Mouse (Mus musculus) forebrain, embryonic 11.5 days (tissue): ENCODE measurements at regions not wholly inside any gene's neighbourhood (a gene's known extent, or its start where the extent isn't known, plus 50 kb on each side); places are given as distances from the start of the nearest gene placed in this dataset.
A peak's percentile ranks its signal among the peaks of the same experiment; 100 is the strongest.
"Not testable (repeated sequence)": the region's sequence is repeated elsewhere in the genome, so short reads cannot be mapped to it uniquely, and the experiment has no call there.

Experiments
- ATAC-seq: fragments of 200-750 bp; cut with Nextera tagmentation; replicated peaks from 2 replicates; pipeline ENCODE4 v1.8.0; 2017; ENCODE audit warnings: moderate TSS enrichment; ENCODE audit not compliant: low FRiP score
- DNase-seq: peaks from one replicate; pipeline ENCODE4 v3.0.0-alpha.2; 2017; ENCODE audit warnings: low spot score
- H3K27ac ChIP-seq: fragments of 300-500 bp; sonication (generic); 2 replicates; pipeline ENCODE4 v1.5.1; 2014; ENCODE audit warnings: low read depth, low read length
- H3K27me3 ChIP-seq: fragments of 300-500 bp; sonication (generic); 2 replicates; pipeline ENCODE4 v1.6.1; 2014; ENCODE audit warnings: mild to moderate bottlenecking, low read length, mixed read lengths; ENCODE audit not compliant: control insufficient read depth, insufficient read depth
- H3K36me3 ChIP-seq: fragments of 300-500 bp; sonication (generic); 2 replicates; pipeline ENCODE4 v1.6.1; 2014; ENCODE audit warnings: mild to moderate bottlenecking, low read length, moderate library complexity, mixed read lengths; ENCODE audit not compliant: control insufficient read depth, insufficient read depth
- H3K4me1 ChIP-seq: fragments of 300-500 bp; sonication (generic); replicated peaks from 2 replicates; pipeline ENCODE4 v1.6.1; 2014; ENCODE audit warnings: low read length, mixed read lengths; ENCODE audit not compliant: control insufficient read depth, insufficient read depth
- H3K4me2 ChIP-seq: fragments of 300-500 bp; sonication (generic); 2 replicates; pipeline ENCODE4 v1.6.1; 2014; ENCODE audit warnings: low read depth, mild to moderate bottlenecking, low read length, moderate library complexity, mixed read lengths; ENCODE audit not compliant: severe bottlenecking
- H3K4me3 ChIP-seq: fragments of 300-500 bp; sonication (generic); 2 replicates; pipeline ENCODE4 v1.5.1; 2014; ENCODE audit warnings: low read depth, low read length
- H3K9ac ChIP-seq: fragments of 300-500 bp; sonication (generic); 2 replicates; pipeline ENCODE4 v1.6.1; 2014; ENCODE audit warnings: low read length
- H3K9me3 ChIP-seq: fragments of 300-500 bp; sonication (generic); 2 replicates; pipeline ENCODE4 v1.6.1; 2016; ENCODE audit warnings: low read length, mixed read lengths; ENCODE audit not compliant: control insufficient read depth
- WGBS: fragments of 180-500 bp; shearing (Covaris S2); extraction: QIAGEN DNeasy Blood & Tissue Kit; methylation state at CpG from one replicate; pipeline ENCODE4 v1.1.7; 2014; 5-methylcytosine and 5-hydroxymethylcytosine counted together

- Histone ChIP-seq H3K36me3 (no peaks in the 10 kb centered on the region), H3K4me1 (no peaks in the 10 kb centered on the region), H3K4me3 (no peak overlapping the region), H3K4me2 (no peak overlapping the region), H3K9me3 (no peaks in the 10 kb centered on the region), H3K27ac (no peak overlapping the region), H3K27me3 (no peaks in the 10 kb centered on the region), H3K9ac (no peak overlapping the region)
- DNase-seq (no peak), ATAC-seq (no peak)
- WGBS = 52% methylated on average over 3 of the region's 3 CpGs
Measured at GRCm38 (mm10) chr3:111402135-111402534, 1151.3 kb upstream of the Prmt6 start.

- Histone ChIP-seq H3K9ac (no peak overlapping the region), H3K9me3 (no peaks in the 10 kb centered on the region), H3K27ac (no peak overlapping the region), H3K4me3 (no peak overlapping the region), H3K27me3 (no peaks in the 10 kb centered on the region), H3K36me3 (no peaks in the 10 kb centered on the region), H3K4me1 (no peaks in the 10 kb centered on the region), H3K4me2 (no peak overlapping the region)
- DNase-seq = no peak
- ATAC-seq = peak; percentile 83
Measured at GRCm38 (mm10) chr3:111393127-111393526, 1142.3 kb upstream of the Prmt6 start.

GRCm38 (mm10) chr3:111392713-111393112, 1141.9 kb upstream of the Prmt6 start:
- not testable (repeated sequence) for DNase-seq, H3K4me2 ChIP-seq, H3K27ac ChIP-seq, H3K36me3 ChIP-seq, H3K9ac ChIP-seq, H3K9me3 ChIP-seq, H3K4me1 ChIP-seq, H3K27me3 ChIP-seq, H3K4me3 ChIP-seq
- 13% methylated on average over 1 of the region's 1 CpGs for WGBS
- ATAC-seq = peak; percentile 53; the same call in 1 of the 2 replicates

- ATAC-seq (no peak), DNase-seq (no peak)
- Histone ChIP-seq H3K4me1 (no peaks in the 10 kb centered on the region), H3K4me2 (no peak overlapping the region), H3K9me3 (no peaks in the 10 kb centered on the region), H3K4me3 (no peak overlapping the region), H3K36me3 (no peaks in the 10 kb centered on the region), H3K27me3 (no peaks in the 10 kb centered on the region), H3K9ac (no peak overlapping the region), H3K27ac (no peak overlapping the region)
- 91% methylated on average over 1 of the region's 1 CpGs for whole genome bisulfite sequencing
Measured at GRCm38 (mm10) chr3:111386745-111387144, 1135.9 kb upstream of the Prmt6 start.

GRCm38 (mm10) chr3:111386334-111386733, 1135.5 kb upstream of the Prmt6 start:
- no peak overlapping the region for H3K9ac ChIP-seq
- no peak for ATAC-seq
- H3K4me1 ChIP-seq = no peaks in the 10 kb centered on the region
- DNase-seq = no peak
- H3K27me3 ChIP-seq = no peaks in the 10 kb centered on the region
- no peak overlapping the region for H3K4me2 ChIP-seq
- no peak overlapping the region for H3K27ac ChIP-seq
- no peaks in the 10 kb centered on the region for H3K36me3 ChIP-seq
- no peak overlapping the region for H3K4me3 ChIP-seq
- no peaks in the 10 kb centered on the region for H3K9me3 ChIP-seq

GRCm38 (mm10) chr3:111385627-111386026, 1134.8 kb upstream of the Prmt6 start:
- Histone ChIP-seq H3K36me3 (no peaks in the 10 kb centered on the region), H3K9me3 (no peaks in the 10 kb centered on the region), H3K4me2 (no peak overlapping the region), H3K4me3 (no peak overlapping the region), H3K27ac (no peak overlapping the region), H3K4me1 (no peaks in the 10 kb centered on the region), H3K9ac (no peak overlapping the region), H3K27me3 (no peaks in the 10 kb centered on the region)
- DNase-seq (no peak), ATAC-seq (peak; percentile 61)
- WGBS = 89% methylated on average over 7 of the region's 7 CpGs

GRCm38 (mm10) chr3:111371259-111371658, 1120.5 kb upstream of the Prmt6 start:
- H3K27me3 ChIP-seq = no peaks in the 10 kb centered on the region
- H3K4me3 ChIP-seq = no peak overlapping the region
- H3K4me1 ChIP-seq = no peaks in the 10 kb centered on the region
- ATAC-seq = no peak
- no peaks in the 10 kb centered on the region for H3K9me3 ChIP-seq
- 90% methylated on average over 1 of the region's 1 CpGs for WGBS
- H3K9ac ChIP-seq = no peak overlapping the region
- no peak overlapping the region for H3K4me2 ChIP-seq
- no peak for DNase-seq
- no peak overlapping the region for H3K27ac ChIP-seq
- no peaks in the 10 kb centered on the region for H3K36me3 ChIP-seq

- WGBS = 46% methylated on average over 2 of the region's 2 CpGs
- Histone ChIP-seq H3K4me2 (no peak overlapping the region), H3K4me1 (no peaks in the 10 kb centered on the region), H3K27ac (no peak overlapping the region), H3K36me3 (no peaks in the 10 kb centered on the region), H3K27me3 (no peaks in the 10 kb centered on the region), H3K9ac (no peak overlapping the region), H3K9me3 (no peaks in the 10 kb centered on the region), H3K4me3 (no peak overlapping the region)
- ATAC-seq (no peak), DNase-seq (no peak)
Measured at GRCm38 (mm10) chr3:111338247-111338646, 1087.4 kb upstream of the Prmt6 start.

GRCm38 (mm10) chr3:111291018-111291538, 1040.3 kb upstream of the Prmt6 start:
- H3K27me3 ChIP-seq = no peaks in the 10 kb centered on the region
- 94% methylated on average over 2 of the region's 2 CpGs for WGBS
- ATAC-seq (no peak), DNase-seq (no peak)
- H3K36me3 ChIP-seq = no peaks in the 10 kb centered on the region
- no peaks in the 10 kb centered on the region for H3K9me3 ChIP-seq
- no peak overlapping the region for H3K4me2 ChIP-seq
- H3K4me3 ChIP-seq = no peak overlapping the region
- H3K27ac ChIP-seq = no peak overlapping the region
- H3K9ac ChIP-seq = no peak overlapping the region
- H3K4me1 ChIP-seq = no peaks in the 10 kb centered on the region
